Mouse (Mus musculus) frontal cortex, adult 2 months (tissue): ENCODE data around the gene Erich6b. TPM values are rescaled to one million over a fixed set of nuclear protein-coding genes. Genes with fewer than 3 reads are reported as not detected.

Experiments used
- DNase-seq, 2 experiments: peaks; one replicate each; pipeline ENCODE4 v3.0.0; 2022; ENCODE audit warnings: low spot score in 1 of 2; ENCODE audit errors: extremely low spot score in 1 of 2
- polyA plus RNA-seq: library from polyadenylated mRNA; depleted of rRNA; stranded (reverse); fragments of >200 nt; gene quantifications from 2 replicates; pipeline ENCODE4 v1.2.3, GENCODE M21; 2012; rRNA removed

Erich6b gene
- polyA plus RNA-seq = not detected in 2 replicates

- no peak for DNase-seq
Measured at GRCm38 (mm10) chr14:75642080-75642479, at the start of gene Erich6b. Erich6b (plus strand) TSS chr14:75642259.

DNA sequence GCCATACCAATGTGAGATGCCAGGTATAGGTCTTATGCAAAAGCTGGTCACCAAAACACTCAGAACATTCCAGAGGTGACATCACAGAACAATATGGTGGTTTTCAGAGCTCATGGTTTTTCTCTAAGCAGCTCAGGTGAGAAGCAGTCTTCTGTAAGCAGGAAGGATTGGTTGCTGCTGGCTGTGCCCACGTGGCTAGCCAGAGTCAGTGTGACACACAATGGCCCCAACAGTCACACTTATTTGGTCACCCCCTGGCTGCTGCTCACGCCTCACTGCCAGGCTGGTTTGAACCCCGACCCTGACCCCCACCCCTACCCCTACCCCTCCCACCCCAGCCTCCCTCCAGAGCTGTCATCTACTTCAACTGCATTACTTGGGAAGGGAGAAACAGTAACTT is 49.1 kb upstream of the Erich6b start, which contains the start of gene Spert:
Spert (minus strand) TSS at position 139 of the 400 bp plus-strand sequence.
- DNase-seq = no peak

GRCm38 (mm10) chr14:75609176-75609575 is 32.9 kb upstream of the Erich6b start:
- DNase-seq = no peak

GRCm38 (mm10) chr14:75616375-75616774 is 25.7 kb upstream of the Erich6b start:
- DNase-seq = no peak

GRCm38 (mm10) chr14:75622984-75623383 is 19.1 kb upstream of the Erich6b start:
- no peak for DNase-seq

- no peak for DNase-seq
Measured at GRCm38 (mm10) chr14:75628870-75629269, 13.2 kb upstream of the Erich6b start.

DNA sequence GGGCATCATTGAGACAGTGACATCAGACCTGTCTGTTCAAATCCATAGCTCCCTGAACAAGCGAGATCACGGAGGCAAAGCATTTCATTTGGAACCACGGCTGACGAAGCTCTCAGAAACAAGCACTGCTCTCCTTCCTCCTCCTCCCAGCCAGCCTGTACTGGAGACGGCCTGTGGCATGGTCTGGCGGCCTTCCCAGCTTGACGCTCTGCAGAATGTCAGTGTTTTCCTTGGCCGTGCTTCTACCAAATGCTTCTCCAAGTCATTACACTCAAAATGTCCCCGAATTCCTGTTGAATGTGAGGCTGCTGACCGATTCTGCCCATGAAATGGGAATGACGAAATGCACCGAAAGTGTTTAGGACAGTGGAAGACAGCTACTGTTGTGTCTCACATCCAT is 6.7 kb upstream of the Erich6b start:
- peak in 1 of 2 experiments; percentile 28 for DNase-seq

DNA sequence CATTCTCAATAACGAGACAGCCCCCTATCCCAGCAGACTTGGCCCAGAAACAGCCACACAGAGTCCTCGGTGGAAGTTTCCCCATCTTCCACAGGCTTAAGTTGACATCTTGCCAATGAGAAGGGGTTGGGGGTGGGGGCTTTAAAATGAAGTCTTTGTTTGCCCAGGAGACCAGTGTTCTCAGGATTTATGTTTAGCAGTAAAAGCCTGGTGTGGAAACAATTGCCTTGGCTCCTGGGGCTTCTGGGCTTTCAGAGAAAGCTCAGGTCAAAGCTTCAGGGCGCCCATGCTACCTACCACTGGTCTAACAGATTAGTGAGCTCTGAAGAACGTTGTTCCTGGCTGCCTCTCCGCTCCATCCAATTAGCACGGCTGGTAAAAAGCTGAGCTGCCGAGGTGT is 6.0 kb upstream of the Erich6b start:
- DNase-seq = no peak

DNA sequence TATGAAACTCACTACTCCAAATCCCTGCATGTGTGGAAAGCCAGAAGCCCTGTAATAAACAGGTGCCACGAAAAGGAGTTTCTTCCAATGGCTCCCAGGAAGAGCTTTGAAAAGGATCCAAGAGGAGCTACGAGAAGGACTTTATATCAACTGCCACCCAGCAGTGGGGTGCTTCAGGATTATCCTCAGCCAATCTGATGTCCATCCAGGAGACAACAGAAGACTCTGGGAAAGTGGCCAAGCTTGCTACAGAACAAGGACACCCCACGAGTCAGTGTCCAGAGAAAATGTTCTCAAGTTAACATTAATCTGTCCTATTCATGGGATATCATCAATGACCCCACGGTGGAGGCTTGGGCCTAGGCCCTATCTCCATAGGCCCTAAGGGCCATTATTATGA is 4.4 kb upstream of the Erich6b start:
- DNase-seq = no peak

DNA sequence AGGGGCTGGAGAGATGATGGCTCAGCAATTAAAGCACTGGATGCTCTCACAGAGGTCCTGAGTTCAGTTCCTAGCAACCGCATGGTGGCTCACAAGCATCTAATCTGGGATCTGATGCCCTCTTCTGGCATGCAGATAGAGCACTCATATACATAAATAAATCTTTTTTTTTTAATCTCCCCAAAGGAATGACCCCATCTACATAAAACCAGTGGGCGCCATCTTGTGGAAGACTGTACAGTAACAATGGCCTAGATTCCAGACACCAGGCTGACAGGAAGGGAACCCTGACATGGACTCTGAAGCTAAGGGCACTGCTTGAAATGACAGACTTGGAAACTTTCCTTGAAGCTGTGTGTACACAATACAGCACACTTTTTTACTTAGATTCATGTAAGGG is 1.2 kb upstream of the Erich6b start:
- DNase-seq = peak in 1 of 2 experiments; percentile 25

- no peak for DNase-seq
Measured at GRCm38 (mm10) chr14:75641369-75641768, 690 bp upstream of the Erich6b start.

GRCm38 (mm10) chr14:75645461-75645860 is 3.4 kb downstream of the Erich6b start:
- no peak for DNase-seq

GRCm38 (mm10) chr14:75646060-75646459 is 4.0 kb downstream of the Erich6b start:
- no peak for DNase-seq

DNA sequence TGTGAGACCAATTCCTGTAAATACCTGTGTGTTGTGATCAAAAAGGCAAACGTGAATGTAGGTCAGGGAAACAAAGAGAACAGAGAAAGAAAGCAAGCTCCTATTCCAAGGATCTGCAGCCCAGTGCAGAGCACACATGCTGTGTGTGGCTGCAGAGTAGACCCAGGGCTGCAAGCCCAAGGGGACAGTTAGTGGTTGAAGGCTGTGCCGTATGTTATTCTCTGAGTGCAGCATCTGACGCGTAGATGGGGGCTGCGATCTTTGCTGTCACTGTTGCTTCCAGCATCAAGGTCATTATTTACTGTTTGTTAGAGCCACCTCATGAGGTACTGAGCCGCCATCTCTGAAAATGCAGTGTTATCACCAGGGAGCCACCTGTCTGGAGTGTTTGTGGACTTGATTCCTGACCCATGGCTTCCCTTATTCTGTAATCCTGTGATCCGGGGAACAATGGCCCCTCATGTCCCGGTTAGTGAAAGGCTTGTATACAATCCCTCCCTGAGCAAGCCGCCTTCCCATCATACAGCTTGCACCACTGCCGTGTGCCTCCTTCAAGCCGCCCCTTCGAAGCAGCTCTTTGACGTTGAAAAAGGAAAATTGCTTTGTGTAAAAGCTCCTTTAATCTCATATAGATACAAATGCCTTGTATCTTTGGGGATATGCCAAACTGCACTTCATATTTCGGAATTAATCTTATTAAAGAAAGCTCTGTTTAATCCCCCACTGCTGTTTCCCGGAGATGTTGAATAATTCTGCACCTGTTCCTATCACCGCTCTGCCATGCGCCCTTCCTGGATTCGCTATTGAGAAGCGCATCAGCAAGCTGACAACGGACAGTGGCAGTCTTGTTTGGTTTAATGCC is 5.1 kb downstream of the Erich6b start:
- no peak for DNase-seq

DNA sequence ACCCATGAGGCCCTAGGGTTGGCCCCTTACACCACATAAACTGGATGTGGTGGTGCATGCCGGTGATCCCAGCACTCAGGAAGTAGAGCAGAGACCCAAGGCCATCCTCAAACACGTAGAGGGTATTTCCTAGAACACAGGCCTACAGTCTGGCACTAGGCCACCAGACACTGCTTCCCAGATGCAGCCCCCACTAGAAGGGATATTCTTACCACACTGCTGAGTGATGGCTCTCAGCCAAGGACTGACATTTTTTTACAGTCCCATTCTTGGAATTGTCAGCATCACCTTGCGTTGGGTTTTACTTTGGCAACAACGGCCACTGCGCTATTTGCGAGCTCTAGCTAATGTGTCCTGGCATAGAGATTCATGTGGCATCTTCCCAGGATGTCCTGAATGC is 18.9 kb downstream of the Erich6b start:
- peak in 1 of 2 experiments; percentile 8 for DNase-seq

- no peak for DNase-seq
Measured at GRCm38 (mm10) chr14:75661548-75661947, 19.5 kb downstream of the Erich6b start.

DNA sequence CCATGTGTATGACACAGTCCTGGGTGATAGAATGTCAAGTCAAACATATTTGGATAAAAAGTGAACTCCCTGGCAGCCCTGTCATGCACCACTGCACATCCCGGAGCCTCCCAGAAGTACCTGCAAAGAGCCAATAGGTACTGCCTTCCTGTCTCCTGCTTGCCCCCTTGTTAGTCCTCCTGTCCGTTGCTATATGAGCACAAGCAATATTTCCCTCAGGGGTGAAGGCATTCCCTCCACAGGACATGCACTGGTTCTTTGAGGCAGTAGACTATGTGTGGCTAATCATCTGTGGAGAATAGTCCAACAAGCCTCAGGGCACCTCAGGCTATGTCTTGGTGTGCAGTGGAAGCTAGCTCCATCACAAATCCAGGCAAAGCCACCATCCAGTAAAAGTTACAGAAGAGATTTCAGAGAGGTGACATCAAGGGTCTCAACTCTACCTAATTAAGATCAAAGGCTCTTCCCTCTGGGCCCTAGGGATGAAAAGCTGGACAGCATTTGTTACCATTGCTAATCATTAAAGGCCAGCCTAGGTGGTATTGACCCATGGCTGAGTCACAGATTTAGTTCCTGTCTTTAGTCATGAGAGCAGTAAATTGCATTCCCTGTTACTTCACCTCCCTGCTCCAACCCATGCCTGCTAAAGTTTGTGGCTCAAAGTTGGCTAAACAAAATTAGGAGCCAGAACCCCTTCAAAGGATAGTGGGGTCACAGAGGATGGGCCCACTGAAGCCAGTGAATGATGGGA is 23.5 kb downstream of the Erich6b start:
- no peak for DNase-seq

GRCm38 (mm10) chr14:75669085-75669645 is 27.1 kb downstream of the Erich6b start:
- DNase-seq = no peak

GRCm38 (mm10) chr14:75676316-75676715 is 34.3 kb downstream of the Erich6b start:
- no peak for DNase-seq

DNA sequence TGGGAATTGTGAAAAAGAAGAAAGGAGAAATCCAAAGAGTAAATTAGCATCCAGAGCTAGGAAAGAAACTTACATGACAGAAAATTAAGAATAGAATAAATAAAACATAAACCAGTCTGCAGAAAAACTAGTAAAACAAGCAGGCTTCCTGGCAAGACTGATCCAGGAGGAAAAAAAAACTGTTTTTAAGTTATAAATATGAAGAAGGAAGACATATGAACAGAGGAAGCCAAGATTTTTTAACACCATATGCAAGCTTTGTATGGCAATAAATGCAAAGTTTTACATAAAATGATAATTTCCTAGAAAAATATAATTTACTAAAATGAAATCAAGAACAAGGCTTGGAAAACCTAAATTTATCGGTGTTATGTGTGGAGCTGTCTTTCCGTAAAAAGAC is 48.4 kb downstream of the Erich6b start:
- peak in 1 of 2 experiments; percentile 24 for DNase-seq

DNA sequence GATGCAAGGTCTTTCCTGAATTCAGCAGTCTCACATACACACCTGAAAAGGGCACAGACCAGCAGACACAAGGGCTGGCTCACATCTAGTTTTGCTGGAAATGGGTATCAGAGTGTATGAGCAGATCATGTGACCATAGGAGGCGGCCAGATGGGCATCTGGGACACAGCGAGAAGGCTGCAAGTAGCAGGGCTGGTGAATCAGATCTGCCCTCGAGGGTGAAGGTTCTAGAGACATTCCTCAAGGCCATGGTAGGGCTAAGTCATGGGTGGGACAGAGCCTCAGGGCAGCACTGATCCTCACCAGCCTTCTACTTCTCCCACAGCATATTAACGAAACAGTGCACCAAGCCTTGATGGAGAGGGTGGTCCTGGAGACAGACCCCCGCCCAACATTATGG is 54.0 kb downstream of the Erich6b start:
- DNase-seq = no peak
